Comparison of ENCODE assay signal across 32 mouse cellular contexts in genomic region chr4:129450851-129451250, GRCm38 (mm10). TPM values are rescaled to one million over a fixed set of nuclear protein-coding genes. Genes with fewer than 3 reads are reported as not detected.
DNase-seq lines count a peak whose midpoint lies in the region; ATAC-seq and TF ChIP-seq lines count a peak whose summit lies in the region.
"Had no signal": no experiment of that assay in that cellular context is flagged by ENCODE, and none has a peak within 500 bp of the region (broad histone marks: within the 10 kb centered on the region; RNA-seq: fewer than 3 reads in every experiment).

No protein-coding gene starts in this region.

- 59% methylated on average over 2 of the region's 2 CpGs for WGBS in liver, postnatal 0 days (ENCODE audit: insufficient replicate concordance)
- WGBS in liver, embryonic 12.5 days (ENCODE audit: insufficient replicate concordance), result 62% methylated on average over 2 of the region's 2 CpGs

- H3K36me3 ChIP-seq in liver, postnatal 0 days (replicated peaks; ENCODE audit: insufficient read depth, low read length), result no peaks in the 10 kb centered on the region
- no peaks in the 10 kb centered on the region for H3K36me3 ChIP-seq in liver, embryonic 12.5 days
- H3K36me3 ChIP-seq: heart, embryonic 15.5 days; limb, embryonic 10.5 days; midbrain, embryonic 12.5 days; neural tube, embryonic 13.5 days had no signal

- H3K27ac ChIP-seq in liver, postnatal 0 days (ENCODE audit: low read depth), result no peak overlapping the region
- no peak overlapping the region for H3K27ac ChIP-seq in liver, embryonic 12.5 days
- H3K27ac ChIP-seq: forebrain, embryonic 13.5 days; heart, embryonic 15.5 days; hindbrain, embryonic 14.5 days; limb, embryonic 10.5 days; midbrain, embryonic 12.5 days; neural tube, embryonic 13.5 days had no signal

- no peak for DNase-seq in liver, postnatal 0 days
- peak; percentile 19 for DNase-seq in 3T3-L1 (ENCODE audit: low read depth, low spot score)
- peak; percentile 46 for DNase-seq in 416B (ENCODE audit: low read depth)
- peak; percentile 39 for DNase-seq in ZHBTc4 (ENCODE audit: low read depth, low spot score)
- no peak for DNase-seq in gastrocnemius, postnatal 14 days
- no peak for DNase-seq in embryo, embryonic 9.5 days (ENCODE audit: extremely low spot score)
- DNase-seq in right cerebral cortex, adult 2 months (ENCODE audit: low spot score in 2 of 2), result no peak
- DNase-seq: adrenal gland, postnatal 36 days; cerebellum, adult 11-12 months; cerebellum, postnatal 10 days; heart, postnatal 4 days; kidney, postnatal 36 days; layer of hippocampus, adult 9-11 months; liver; lung, postnatal 14 days; right cerebral cortex, adult 18-20 months had no signal

- no peak overlapping the region for H3K4me2 ChIP-seq in liver, postnatal 0 days (ENCODE audit: low read depth, low read length)
- H3K4me2 ChIP-seq in liver, embryonic 12.5 days, result no peak overlapping the region
- H3K4me2 ChIP-seq: forebrain, embryonic 13.5 days; heart, embryonic 15.5 days; hindbrain, embryonic 14.5 days; midbrain, embryonic 12.5 days; neural tube, embryonic 13.5 days had no signal

- no peak overlapping the region for H3K9ac ChIP-seq in liver, postnatal 0 days (replicated peaks)
- H3K9ac ChIP-seq in liver, embryonic 12.5 days, result no peak overlapping the region
- H3K9ac ChIP-seq: forebrain, embryonic 13.5 days; heart, embryonic 15.5 days; hindbrain, embryonic 14.5 days; midbrain, embryonic 12.5 days; neural tube, embryonic 13.5 days had no signal

- no peaks in the 10 kb centered on the region for H3K9me3 ChIP-seq in liver, postnatal 0 days (ENCODE audit: low read length)
- no peaks in the 10 kb centered on the region for H3K9me3 ChIP-seq in liver, embryonic 12.5 days (replicated peaks)
- H3K9me3 ChIP-seq: forebrain, embryonic 13.5 days; heart, embryonic 15.5 days; limb, embryonic 10.5 days; midbrain, embryonic 12.5 days; neural tube, embryonic 13.5 days had no signal

- 0 out of 2 replicates have a peak, but pooled peaks have one; percentile 16 for TF ChIP-seq CTCF in liver, postnatal 0 days (IDR thresholded peaks at IDR 0.05; ENCODE audit: low read depth)

- H3K4me3 ChIP-seq in liver, postnatal 0 days (ENCODE audit: low read depth, low read length), result no peak overlapping the region
- H3K4me3 ChIP-seq in liver, embryonic 12.5 days, result no peak overlapping the region
- H3K4me3 ChIP-seq: forebrain, embryonic 13.5 days; heart, embryonic 15.5 days; limb, embryonic 10.5 days; midbrain, embryonic 12.5 days; neural tube, embryonic 13.5 days had no signal

- H3K27me3 ChIP-seq in liver, postnatal 0 days (ENCODE audit: insufficient read depth, low read length), result no peaks in the 10 kb centered on the region
- no peaks in the 10 kb centered on the region for H3K27me3 ChIP-seq in liver, embryonic 12.5 days (replicated peaks)
- H3K27me3 ChIP-seq: forebrain, embryonic 13.5 days; heart, embryonic 15.5 days; midbrain, embryonic 12.5 days; neural tube, embryonic 13.5 days had no signal

- intact Hi-C loops in gastrocnemius, postnatal 14 days (cut with DNase I; ENCODE audit: low total_unique reads), result no loop called here

- no peak for TF ChIP-seq EP300 in liver, postnatal 0 days (IDR thresholded peaks at IDR 0.05; ENCODE audit: low read depth)

- peaks cover 5% of the 10 kb centered on the region; the same call in 1 of the 2 replicates for H3K4me1 ChIP-seq in liver, postnatal 0 days (ENCODE audit: insufficient read depth)
- peaks cover 15% of the 10 kb centered on the region for H3K4me1 ChIP-seq in liver, embryonic 12.5 days
- H3K4me1 ChIP-seq: forebrain, embryonic 13.5 days; limb, embryonic 10.5 days; midbrain, embryonic 12.5 days; neural tube, embryonic 13.5 days had no signal

- ATAC-seq in liver, postnatal 0 days, result no peak
- no peak for ATAC-seq in liver, embryonic 12.5 days
- ATAC-seq: forebrain, embryonic 13.5 days had no signal

RNA-seq across cellular contexts. Expression of gene Zbtb8b, which starts 10.2 kb away (rescaled TPM):
- 0.40 and 0.55 TPM in 2 replicates for polyA plus RNA-seq in liver, postnatal 0 days (2015; fragmentation: Nextera tagmentation; extraction: Ambion mirVana)
- 1.3 and 1.5 TPM in 2 replicates for polyA plus RNA-seq in liver, embryonic 12.5 days (2016; fragmentation: Nextera tagmentation; extraction: Ambion mirVana)
- total RNA-seq in gastrocnemius, postnatal 14 days (2021), result not detected
- total RNA-seq: gastrocnemius, adult 18-20 months; gastrocnemius, postnatal 4 days; megakaryocyte progenitor cell, adult 5-6 weeks had no signal

RNA-seq across cellular contexts. Expression of gene Bsdc1, which starts 10.5 kb away (rescaled TPM):
- 37.4 and 40.7 TPM in 2 replicates for polyA plus RNA-seq in liver, postnatal 0 days (2015; fragmentation: Nextera tagmentation; extraction: Ambion mirVana)
- 36.7 and 37.4 TPM in 2 replicates for polyA plus RNA-seq in liver, embryonic 12.5 days (2016; fragmentation: Nextera tagmentation; extraction: Ambion mirVana)
- total RNA-seq in gastrocnemius, postnatal 14 days (2021), result 10 to 100 TPM; 22.2 to 32.6 TPM

RNA-seq across cellular contexts. Expression of gene Tssk3, which starts 40.0 kb away (rescaled TPM):
- 0.11 and 0.14 TPM in 2 replicates for polyA plus RNA-seq in liver, postnatal 0 days (2015; fragmentation: Nextera tagmentation; extraction: Ambion mirVana)
- polyA plus RNA-seq in liver, embryonic 12.5 days (2016; fragmentation: Nextera tagmentation; extraction: Ambion mirVana), result not detected in 2 replicates
- total RNA-seq in gastrocnemius, postnatal 14 days (2021), result not detected
- total RNA-seq: adrenal gland, postnatal 36 days; gastrocnemius, adult 18-20 months; gastrocnemius, postnatal 4 days; heart, postnatal 4 days; left cerebral cortex, adult 18-20 months; megakaryocyte progenitor cell, adult 5-6 weeks had no signal
- polyA plus RNA-seq: embryonic facial prominence, embryonic 14.5 days; forebrain, embryonic 13.5 days; heart, embryonic 15.5 days; intestine, embryonic 14.5 days; kidney, embryonic 14.5 days; limb, embryonic 10.5 days; midbrain, embryonic 12.5 days; neural tube, embryonic 13.5 days; stomach, embryonic 16.5 days; urinary bladder, adult 2 months had no signal

RNA-seq across cellular contexts. Expression of gene Fam229a, which starts 40.1 kb away (rescaled TPM):
- polyA plus RNA-seq in liver, postnatal 0 days (2015; fragmentation: Nextera tagmentation; extraction: Ambion mirVana), result 0.41 and 0.88 TPM in 2 replicates
- not detected in 2 replicates for polyA plus RNA-seq in liver, embryonic 12.5 days (2016; fragmentation: Nextera tagmentation; extraction: Ambion mirVana)
- total RNA-seq in gastrocnemius, postnatal 14 days (2021), result not detected
- total RNA-seq: adrenal gland, postnatal 36 days; gastrocnemius, adult 18-20 months; gastrocnemius, postnatal 4 days; heart, postnatal 4 days; megakaryocyte progenitor cell, adult 5-6 weeks had no signal
- polyA plus RNA-seq: embryonic facial prominence, embryonic 14.5 days; forebrain, embryonic 13.5 days; heart, embryonic 15.5 days; intestine, embryonic 14.5 days; kidney, embryonic 14.5 days; limb, embryonic 10.5 days; midbrain, embryonic 12.5 days; neural tube, embryonic 13.5 days; stomach, embryonic 16.5 days had no signal

Comparison
In these comparisons a context has a peak if more than half of its experiments do, and no peak if none do; other contexts are left out.
1. DNase-seq: peak in 3T3-L1 (single experiment), 416B (single experiment) and ZHBTc4 (single experiment); none in liver, postnatal 0 days (single experiment), gastrocnemius, postnatal 14 days (single experiment), embryo, embryonic 9.5 days (single experiment) and right cerebral cortex, adult 2 months (0 of 2).